Mouse (Mus musculus): Measurements from ENCODE around the gene Gm17268. TPM values are rescaled to one million over a fixed set of nuclear protein-coding genes. Genes with fewer than 3 reads are reported as not detected.
A peak's percentile ranks its signal among the peaks of the same experiment; 100 is the strongest.

Gene Gm17268
- polyA plus RNA-seq, 1 experiment = not detected

GRCm38 (mm10) chr11:82045471-82045870 is 7.1 kb upstream of the Gm17268 start, which contains the start of gene Ccl7:
Gene Ccl7 (plus strand): TSS chr11:82045712.
- TF ChIP-seq CTCF (conservative IDR thresholded peaks at IDR 0.05; ENCODE audit: insufficient read depth, insufficient read length, low read depth, low read length) = no peak
- no peak for TF ChIP-seq POLR2A (IDR thresholded peaks at IDR 0.05; ENCODE audit: low read depth, low read length)

GRCm38 (mm10) chr11:82041671-82042080 is 3.3 kb upstream of the Gm17268 start:
- no peaks in the 10 kb centered on the region for H3K36me3 ChIP-seq (ENCODE audit: control insufficient read depth, insufficient read depth, low read length)
- no peak overlapping the region for H3K4me3 ChIP-seq (ENCODE audit: insufficient read depth, low read depth, low read length)
- WGBS = 85% methylated on average over 4 of the region's 4 CpGs
- no peak for DNase-seq
- no peaks in the 10 kb centered on the region for H3K4me1 ChIP-seq (ENCODE audit: control insufficient read depth, insufficient read depth, low read length)
- TF ChIP-seq CTCF (conservative IDR thresholded peaks at IDR 0.05; ENCODE audit: insufficient read depth, insufficient read length, low read depth, low read length) (no peak), POLR2A (IDR thresholded peaks at IDR 0.05; ENCODE audit: low read depth, low read length) (no peak)
- no peak overlapping the region for H3K27ac ChIP-seq (ENCODE audit: insufficient read depth, low read depth, low read length)
- H3K27me3 ChIP-seq (replicated peaks; ENCODE audit: control insufficient read depth, insufficient read depth, low read length) = no peaks in the 10 kb centered on the region

More at GRCm38 (mm10) chr11:82045471-82045870, 7.1 kb upstream of the Gm17268 start, which contains the start of gene Ccl7:
- 56% methylated on average over 3 of the region's 3 CpGs for WGBS
- Histone ChIP-seq H3K27me3 (replicated peaks; ENCODE audit: control insufficient read depth, insufficient read depth, low read length) (no peaks in the 10 kb centered on the region; the same call in 1 of the 2 replicates), H3K4me1 (ENCODE audit: control insufficient read depth, insufficient read depth, low read length) (no peaks in the 10 kb centered on the region), H3K4me3 (ENCODE audit: insufficient read depth, low read depth, low read length) (no peak within 1 kb of the TSS), H3K36me3 (ENCODE audit: control insufficient read depth, insufficient read depth, low read length) (no peaks in the 10 kb centered on the region), H3K27ac (ENCODE audit: insufficient read depth, low read depth, low read length) (no peak within 1 kb of the TSS)
- DNase-seq = peak; percentile 1

GRCm38 (mm10) chr11:82039132-82039660 is 834 bp upstream of the Gm17268 start:
- H3K4me3 ChIP-seq (ENCODE audit: insufficient read depth, low read depth, low read length) = no peak overlapping the region
- no peaks in the 10 kb centered on the region for H3K27me3 ChIP-seq (replicated peaks; ENCODE audit: control insufficient read depth, insufficient read depth, low read length)
- DNase-seq = no peak
- TF ChIP-seq POLR2A (IDR thresholded peaks at IDR 0.05; ENCODE audit: low read depth, low read length) = no peak
- TF ChIP-seq CTCF (conservative IDR thresholded peaks at IDR 0.05; ENCODE audit: insufficient read depth, insufficient read length, low read depth, low read length) = no peak
- H3K27ac ChIP-seq (ENCODE audit: insufficient read depth, low read depth, low read length) = no peak overlapping the region
- 40% methylated on average over 3 of the region's 3 CpGs for WGBS
- H3K36me3 ChIP-seq (ENCODE audit: control insufficient read depth, insufficient read depth, low read length) = no peaks in the 10 kb centered on the region
- no peaks in the 10 kb centered on the region for H3K4me1 ChIP-seq (ENCODE audit: control insufficient read depth, insufficient read depth, low read length)

- H3K4me1 ChIP-seq (ENCODE audit: control insufficient read depth, insufficient read depth, low read length) = no peaks in the 10 kb centered on the region
- H3K27ac ChIP-seq (ENCODE audit: insufficient read depth, low read depth, low read length) = no peak overlapping the region
- 84% methylated on average over 2 of the region's 2 CpGs for WGBS
- DNase-seq = no peak
- H3K36me3 ChIP-seq (ENCODE audit: control insufficient read depth, insufficient read depth, low read length) = no peaks in the 10 kb centered on the region
- no peaks in the 10 kb centered on the region for H3K27me3 ChIP-seq (replicated peaks; ENCODE audit: control insufficient read depth, insufficient read depth, low read length)
- no peak overlapping the region for H3K4me3 ChIP-seq (ENCODE audit: insufficient read depth, low read depth, low read length)
- no peak for TF ChIP-seq POLR2A (IDR thresholded peaks at IDR 0.05; ENCODE audit: low read depth, low read length)
- no peak for TF ChIP-seq CTCF (conservative IDR thresholded peaks at IDR 0.05; ENCODE audit: insufficient read depth, insufficient read length, low read depth, low read length)
Observed at GRCm38 (mm10) chr11:82035857-82036256, 2.5 kb downstream of the Gm17268 start.

GRCm38 (mm10) chr11:82035356-82035755 is 3.0 kb downstream of the Gm17268 start, which contains the start of gene Ccl2:
Gene Ccl2 (plus strand): TSS chr11:82035571.
- H3K27ac ChIP-seq (ENCODE audit: insufficient read depth, low read depth, low read length) = no peak within 1 kb of the TSS
- H3K4me3 ChIP-seq (ENCODE audit: insufficient read depth, low read depth, low read length) = no peak within 1 kb of the TSS
- H3K4me1 ChIP-seq (ENCODE audit: control insufficient read depth, insufficient read depth, low read length) = no peaks in the 10 kb centered on the region
- no peaks in the 10 kb centered on the region for H3K27me3 ChIP-seq (replicated peaks; ENCODE audit: control insufficient read depth, insufficient read depth, low read length)
- H3K36me3 ChIP-seq (ENCODE audit: control insufficient read depth, insufficient read depth, low read length) = no peaks in the 10 kb centered on the region
- WGBS = 31% methylated on average over 5 of the region's 5 CpGs
- peak; percentile 71 for DNase-seq
- TF ChIP-seq CTCF (conservative IDR thresholded peaks at IDR 0.05; ENCODE audit: insufficient read depth, insufficient read length, low read depth, low read length) (no peak), POLR2A (IDR thresholded peaks at IDR 0.05; ENCODE audit: low read depth, low read length) (no peak)

GRCm38 (mm10) chr11:82034446-82034845 is 3.9 kb downstream of the Gm17268 start:
- Histone ChIP-seq H3K4me3 (ENCODE audit: insufficient read depth, low read depth, low read length) (no peak overlapping the region), H3K27me3 (replicated peaks; ENCODE audit: control insufficient read depth, insufficient read depth, low read length) (no peaks in the 10 kb centered on the region), H3K4me1 (ENCODE audit: control insufficient read depth, insufficient read depth, low read length) (no peaks in the 10 kb centered on the region), H3K36me3 (ENCODE audit: control insufficient read depth, insufficient read depth, low read length) (no peaks in the 10 kb centered on the region), H3K27ac (ENCODE audit: insufficient read depth, low read depth, low read length) (no peak overlapping the region)
- WGBS = 83% methylated on average over 7 of the region's 7 CpGs
- DNase-seq = no peak
- TF ChIP-seq POLR2A (IDR thresholded peaks at IDR 0.05; ENCODE audit: low read depth, low read length) (no peak), CTCF (conservative IDR thresholded peaks at IDR 0.05; ENCODE audit: insufficient read depth, insufficient read length, low read depth, low read length) (no peak)

GRCm38 (mm10) chr11:82032678-82033344 is 5.6 kb downstream of the Gm17268 start:
- Histone ChIP-seq H3K27me3 (replicated peaks; ENCODE audit: control insufficient read depth, insufficient read depth, low read length) (no peaks in the 10 kb centered on the region), H3K27ac (ENCODE audit: insufficient read depth, low read depth, low read length) (peak overlapping the region; percentile 51), H3K36me3 (ENCODE audit: control insufficient read depth, insufficient read depth, low read length) (no peaks in the 10 kb centered on the region), H3K4me1 (ENCODE audit: control insufficient read depth, insufficient read depth, low read length) (no peaks in the 10 kb centered on the region), H3K4me3 (ENCODE audit: insufficient read depth, low read depth, low read length) (no peak overlapping the region)
- 40% methylated on average over 8 of the region's 8 CpGs for WGBS
- no peak for TF ChIP-seq CTCF (conservative IDR thresholded peaks at IDR 0.05; ENCODE audit: insufficient read depth, insufficient read length, low read depth, low read length)
- no peak for TF ChIP-seq POLR2A (IDR thresholded peaks at IDR 0.05; ENCODE audit: low read depth, low read length)
- peak; percentile 77 for DNase-seq
